Mouse (Mus musculus) hindbrain, embryonic 10.5 days (tissue): Measurements from ENCODE around the gene Uhrf1bp1l. TPM values are rescaled to one million over a fixed set of nuclear protein-coding genes. Genes with fewer than 3 reads are reported as not detected.

Experiments
- DNase-seq: peaks from one replicate; pipeline ENCODE4 v3.0.0-alpha.2; 2017; ENCODE audit warnings: low spot score
- H3K27ac ChIP-seq: fragments of 300-500 bp; sonication (generic); 2 replicates; pipeline ENCODE4 v1.5.1; 2016; ENCODE audit warnings: mild to moderate bottlenecking, moderate library complexity
- H3K27me3 ChIP-seq: fragments of 300-500 bp; sonication (generic); 2 replicates; pipeline ENCODE4 v1.6.1; 2016; ENCODE audit warnings: mild to moderate bottlenecking; ENCODE audit not compliant: poor library complexity, insufficient read depth, severe bottlenecking
- H3K36me3 ChIP-seq: fragments of 300-500 bp; sonication (generic); 2 replicates; pipeline ENCODE4 v1.6.1; 2016; ENCODE audit warnings: mild to moderate bottlenecking, moderate library complexity
- H3K4me1 ChIP-seq: fragments of 300-500 bp; sonication (generic); replicated peaks from 2 replicates; pipeline ENCODE4 v1.6.1; 2016; ENCODE audit warnings: mild to moderate bottlenecking
- H3K4me3 ChIP-seq: fragments of 300-500 bp; sonication (generic); 2 replicates; pipeline ENCODE4 v1.5.1; 2016; ENCODE audit warnings: mild to moderate bottlenecking, moderate library complexity
- H3K9me3 ChIP-seq: fragments of 300-500 bp; sonication (generic); 2 replicates; pipeline ENCODE4 v1.6.1; 2016; ENCODE audit warnings: mild to moderate bottlenecking, moderate library complexity
- WGBS: fragments of 180-500 bp; shearing (Covaris S2); methylation state at CpG from one replicate; pipeline ENCODE4 v1.1.7; 2016; 5-methylcytosine and 5-hydroxymethylcytosine counted together
- polyA plus RNA-seq: library from polyadenylated mRNA; unstranded; fragments of >200 nt; fragmentation: Nextera tagmentation; extraction: Ambion mirVana; gene quantifications from 2 replicates; pipeline ENCODE4 v1.2.1, GENCODE M21; 2016

The Uhrf1bp1l gene
- polyA plus RNA-seq, 1 experiment from 2014 or later = 28.4 TPM

GRCm38 (mm10) chr10:89819146-89819545 lies 74.4 kb downstream of the Uhrf1bp1l start:
- Histone ChIP-seq H3K9me3 (no peaks in the 10 kb centered on the region), H3K36me3 (peaks cover 45% of the 10 kb centered on the region), H3K27me3 (no peaks in the 10 kb centered on the region), H3K4me3 (no peak overlapping the region), H3K27ac (no peak overlapping the region), H3K4me1 (0 out of 2 replicates have a peak, but pooled peaks cover 4% of the 10 kb centered on the region)
- WGBS = 91% methylated on average over 4 of the region's 4 CpGs
- no peak for DNase-seq

GRCm38 (mm10) chr10:89823906-89824305 lies 79.1 kb downstream of the Uhrf1bp1l start:
- no peak for DNase-seq
- H3K27me3 ChIP-seq = no peaks in the 10 kb centered on the region
- 0 out of 2 replicates have a peak, but pooled peaks cover 4% of the 10 kb centered on the region for H3K4me1 ChIP-seq
- no peak overlapping the region for H3K27ac ChIP-seq
- H3K36me3 ChIP-seq = peaks cover 6% of the 10 kb centered on the region
- H3K4me3 ChIP-seq = no peak overlapping the region
- 44% methylated on average over 2 of the region's 2 CpGs for WGBS
- no peaks in the 10 kb centered on the region for H3K9me3 ChIP-seq

GRCm38 (mm10) chr10:89826896-89827295 lies 82.1 kb downstream of the Uhrf1bp1l start:
- Histone ChIP-seq H3K4me1 (0 out of 2 replicates have a peak, but pooled peaks cover 4% of the 10 kb centered on the region), H3K4me3 (no peak overlapping the region), H3K9me3 (no peaks in the 10 kb centered on the region), H3K27ac (no peak overlapping the region), H3K36me3 (no peaks in the 10 kb centered on the region), H3K27me3 (no peaks in the 10 kb centered on the region)
- DNase-seq = no peak
- 76% methylated on average over 3 of the region's 3 CpGs for WGBS

- H3K4me3 ChIP-seq = no peak overlapping the region
Observed at GRCm38 (mm10) chr10:89832334-89832733, 87.5 kb downstream of the Uhrf1bp1l start.

GRCm38 (mm10) chr10:89833166-89833565 lies 88.4 kb downstream of the Uhrf1bp1l start:
- Histone ChIP-seq H3K4me1 (peaks cover 9% of the 10 kb centered on the region; the same call in 1 of the 2 replicates), H3K27ac (no peak overlapping the region), H3K4me3 (no peak overlapping the region), H3K36me3 (no peaks in the 10 kb centered on the region), H3K9me3 (no peaks in the 10 kb centered on the region), H3K27me3 (no peaks in the 10 kb centered on the region)
- DNase-seq = no peak
- 90% methylated on average over 10 of the region's 10 CpGs for WGBS

More at GRCm38 (mm10) chr10:89832334-89832733, 87.5 kb downstream of the Uhrf1bp1l start:
- Histone ChIP-seq H3K27me3 (no peaks in the 10 kb centered on the region), H3K9me3 (no peaks in the 10 kb centered on the region), H3K4me1 (peaks cover 9% of the 10 kb centered on the region; the same call in 1 of the 2 replicates), H3K27ac (no peak overlapping the region), H3K36me3 (no peaks in the 10 kb centered on the region)
- 85% methylated on average over 4 of the region's 4 CpGs for WGBS
- DNase-seq = no peak

- no peaks in the 10 kb centered on the region for H3K27me3 ChIP-seq
- no peak overlapping the region for H3K4me3 ChIP-seq
- 53% methylated on average over 3 of the region's 3 CpGs for WGBS
- H3K4me1 ChIP-seq = peaks cover 9% of the 10 kb centered on the region; the same call in 1 of the 2 replicates
- no peak for DNase-seq
- no peaks in the 10 kb centered on the region for H3K9me3 ChIP-seq
- H3K36me3 ChIP-seq = no peaks in the 10 kb centered on the region
- H3K27ac ChIP-seq = no peak overlapping the region
Observed at GRCm38 (mm10) chr10:89837476-89837875, 92.7 kb downstream of the Uhrf1bp1l start.

GRCm38 (mm10) chr10:89838834-89839233 lies 94.0 kb downstream of the Uhrf1bp1l start:
- no peak overlapping the region for H3K4me3 ChIP-seq
- peaks cover 9% of the 10 kb centered on the region; the same call in 1 of the 2 replicates for H3K4me1 ChIP-seq
- no peak for DNase-seq
- WGBS = 84% methylated on average over 3 of the region's 3 CpGs
- no peak overlapping the region for H3K27ac ChIP-seq
- H3K27me3 ChIP-seq = no peaks in the 10 kb centered on the region
- no peaks in the 10 kb centered on the region for H3K9me3 ChIP-seq
- H3K36me3 ChIP-seq = no peaks in the 10 kb centered on the region

GRCm38 (mm10) chr10:89850951-89851350 lies 106.2 kb downstream of the Uhrf1bp1l start:
- no peak overlapping the region for H3K4me3 ChIP-seq
- H3K27ac ChIP-seq = no peak overlapping the region
- H3K27me3 ChIP-seq = no peaks in the 10 kb centered on the region
- no peaks in the 10 kb centered on the region for H3K36me3 ChIP-seq
- 92% methylated on average over 6 of the region's 6 CpGs for WGBS
- no peak for DNase-seq
- H3K4me1 ChIP-seq = no peaks in the 10 kb centered on the region
- no peaks in the 10 kb centered on the region for H3K9me3 ChIP-seq

GRCm38 (mm10) chr10:89855251-89855875 lies 110.6 kb downstream of the Uhrf1bp1l start:
- H3K4me3 ChIP-seq = no peak overlapping the region
- no peaks in the 10 kb centered on the region for H3K36me3 ChIP-seq
- DNase-seq = no peak
- no peak overlapping the region for H3K27ac ChIP-seq
- no peaks in the 10 kb centered on the region for H3K9me3 ChIP-seq
- 80% methylated on average over 5 of the region's 5 CpGs for WGBS
- H3K27me3 ChIP-seq = no peaks in the 10 kb centered on the region
- no peaks in the 10 kb centered on the region for H3K4me1 ChIP-seq

GRCm38 (mm10) chr10:89856286-89856685 lies 111.5 kb downstream of the Uhrf1bp1l start:
- no peaks in the 10 kb centered on the region for H3K27me3 ChIP-seq
- H3K36me3 ChIP-seq = no peaks in the 10 kb centered on the region
- DNase-seq = no peak
- WGBS = 93% methylated on average over 7 of the region's 7 CpGs
- no peaks in the 10 kb centered on the region for H3K9me3 ChIP-seq
- H3K4me1 ChIP-seq = no peaks in the 10 kb centered on the region
- H3K27ac ChIP-seq = no peak overlapping the region
- H3K4me3 ChIP-seq = no peak overlapping the region

- Histone ChIP-seq H3K27me3 (peaks cover 10% of the 10 kb centered on the region), H3K4me3 (no peak overlapping the region), H3K9me3 (no peaks in the 10 kb centered on the region), H3K36me3 (no peaks in the 10 kb centered on the region), H3K4me1 (peaks cover 2% of the 10 kb centered on the region; the same call in 1 of the 2 replicates), H3K27ac (no peak overlapping the region)
- no peak for DNase-seq
- WGBS = 91% methylated on average over 4 of the region's 4 CpGs
Observed at GRCm38 (mm10) chr10:89868211-89868610, 123.4 kb downstream of the Uhrf1bp1l start.

GRCm38 (mm10) chr10:89868836-89869235 lies 124.0 kb downstream of the Uhrf1bp1l start:
- Histone ChIP-seq H3K4me1 (peaks cover 8% of the 10 kb centered on the region), H3K27me3 (peaks cover 17% of the 10 kb centered on the region), H3K27ac (no peak overlapping the region), H3K36me3 (no peaks in the 10 kb centered on the region), H3K4me3 (no peak overlapping the region), H3K9me3 (no peaks in the 10 kb centered on the region)
- no peak for DNase-seq
- 82% methylated on average over 3 of the region's 3 CpGs for WGBS
